Mouse (Mus musculus): ENCODE data around the gene Lpar2. TPM values are rescaled to one million over a fixed set of nuclear protein-coding genes. Genes with fewer than 3 reads are reported as not detected.
A peak's percentile ranks its signal among the peaks of the same experiment; 100 is the strongest.

The Lpar2 gene
- polyA plus RNA-seq, 1 experiment = 3.5 TPM

GRCm38 (mm10) chr8:69860807-69861206 is 38.6 kb downstream of the Lpar2 start:
- DNase-seq = no peak
- WGBS = 68% methylated on average over 4 of the region's 4 CpGs
- H3K4me1 ChIP-seq (ENCODE audit: control insufficient read depth, insufficient read depth, low read length) = no peaks in the 10 kb centered on the region
- H3K4me3 ChIP-seq (replicated peaks; ENCODE audit: extremely low read depth, low read depth, low read length) = no peak overlapping the region
- peak; percentile 52; the same call in 1 of the 2 replicates for TF ChIP-seq CTCF (IDR thresholded peaks at IDR 0.05; ENCODE audit: insufficient read depth, low read length)
- no peak for TF ChIP-seq POLR2A (IDR thresholded peaks at IDR 0.05; ENCODE audit: borderline replicate concordance, extremely low read depth, low read depth, low read length)

- TF ChIP-seq POLR2A (IDR thresholded peaks at IDR 0.05; ENCODE audit: borderline replicate concordance, extremely low read depth, low read depth, low read length) (no peak), CTCF (IDR thresholded peaks at IDR 0.05; ENCODE audit: insufficient read depth, low read length) (no peak)
- DNase-seq = no peak
- H3K4me3 ChIP-seq (replicated peaks; ENCODE audit: extremely low read depth, low read depth, low read length) = no peak overlapping the region
- H3K4me1 ChIP-seq (ENCODE audit: control insufficient read depth, insufficient read depth, low read length) = no peaks in the 10 kb centered on the region
- WGBS = 58% methylated on average over 2 of the region's 2 CpGs
Measured at GRCm38 (mm10) chr8:69861251-69861650, 39.0 kb downstream of the Lpar2 start.

GRCm38 (mm10) chr8:69863387-69864020 is 41.3 kb downstream of the Lpar2 start:
- WGBS = 78% methylated on average over 5 of the region's 5 CpGs
- H3K4me3 ChIP-seq (replicated peaks; ENCODE audit: extremely low read depth, low read depth, low read length) = no peak overlapping the region
- H3K4me1 ChIP-seq (ENCODE audit: control insufficient read depth, insufficient read depth, low read length) = no peaks in the 10 kb centered on the region
- DNase-seq = no peak
- TF ChIP-seq CTCF (IDR thresholded peaks at IDR 0.05; ENCODE audit: insufficient read depth, low read length) (no peak), POLR2A (IDR thresholded peaks at IDR 0.05; ENCODE audit: borderline replicate concordance, extremely low read depth, low read depth, low read length) (no peak)

- TF ChIP-seq CTCF (IDR thresholded peaks at IDR 0.05; ENCODE audit: insufficient read depth, low read length) (no peak), POLR2A (IDR thresholded peaks at IDR 0.05; ENCODE audit: borderline replicate concordance, extremely low read depth, low read depth, low read length) (no peak)
- 66% methylated on average over 5 of the region's 5 CpGs for WGBS
- DNase-seq = no peak
- Histone ChIP-seq H3K4me3 (replicated peaks; ENCODE audit: extremely low read depth, low read depth, low read length) (no peak overlapping the region), H3K4me1 (ENCODE audit: control insufficient read depth, insufficient read depth, low read length) (no peaks in the 10 kb centered on the region)
Measured at GRCm38 (mm10) chr8:69864180-69864579, 42.0 kb downstream of the Lpar2 start.

- no peaks in the 10 kb centered on the region for H3K4me1 ChIP-seq (ENCODE audit: control insufficient read depth, insufficient read depth, low read length)
- DNase-seq = no peak
- TF ChIP-seq POLR2A (IDR thresholded peaks at IDR 0.05; ENCODE audit: borderline replicate concordance, extremely low read depth, low read depth, low read length) (no peak), CTCF (IDR thresholded peaks at IDR 0.05; ENCODE audit: insufficient read depth, low read length) (no peak)
- H3K4me3 ChIP-seq (replicated peaks; ENCODE audit: extremely low read depth, low read depth, low read length) = no peak overlapping the region
- 66% methylated on average over 5 of the region's 5 CpGs for WGBS
Measured at GRCm38 (mm10) chr8:69867696-69868326, 45.6 kb downstream of the Lpar2 start.

- TF ChIP-seq CTCF (IDR thresholded peaks at IDR 0.05; ENCODE audit: insufficient read depth, low read length) (no peak), POLR2A (IDR thresholded peaks at IDR 0.05; ENCODE audit: borderline replicate concordance, extremely low read depth, low read depth, low read length) (no peak)
- 80% methylated on average over 11 of the region's 11 CpGs for WGBS
- Histone ChIP-seq H3K4me3 (replicated peaks; ENCODE audit: extremely low read depth, low read depth, low read length) (no peak overlapping the region), H3K4me1 (ENCODE audit: control insufficient read depth, insufficient read depth, low read length) (no peaks in the 10 kb centered on the region)
- no peak for DNase-seq
Measured at GRCm38 (mm10) chr8:69870003-69870765, 48.0 kb downstream of the Lpar2 start.

- 86% methylated on average over 6 of the region's 6 CpGs for WGBS
- TF ChIP-seq CTCF (IDR thresholded peaks at IDR 0.05; ENCODE audit: insufficient read depth, low read length) (no peak), POLR2A (IDR thresholded peaks at IDR 0.05; ENCODE audit: borderline replicate concordance, extremely low read depth, low read depth, low read length) (no peak)
- Histone ChIP-seq H3K4me1 (ENCODE audit: control insufficient read depth, insufficient read depth, low read length) (no peaks in the 10 kb centered on the region), H3K4me3 (replicated peaks; ENCODE audit: extremely low read depth, low read depth, low read length) (no peak overlapping the region)
- no peak for DNase-seq
Measured at GRCm38 (mm10) chr8:69870907-69871306, 48.7 kb downstream of the Lpar2 start.

- TF ChIP-seq CTCF (IDR thresholded peaks at IDR 0.05; ENCODE audit: insufficient read depth, low read length) = peak; percentile 86
- no peak for TF ChIP-seq POLR2A (IDR thresholded peaks at IDR 0.05; ENCODE audit: borderline replicate concordance, extremely low read depth, low read depth, low read length)
- DNase-seq = peak; percentile 75
- no peak overlapping the region for H3K4me3 ChIP-seq (replicated peaks; ENCODE audit: extremely low read depth, low read depth, low read length)
- 8% methylated on average over 9 of the region's 9 CpGs for WGBS
- H3K4me1 ChIP-seq (ENCODE audit: control insufficient read depth, insufficient read depth, low read length) = no peaks in the 10 kb centered on the region
Measured at GRCm38 (mm10) chr8:69874155-69874554, 51.9 kb downstream of the Lpar2 start.

- H3K4me1 ChIP-seq (ENCODE audit: control insufficient read depth, insufficient read depth, low read length) = no peaks in the 10 kb centered on the region
- 72% methylated on average over 13 of the region's 13 CpGs for WGBS
- no peak for DNase-seq
- TF ChIP-seq CTCF (IDR thresholded peaks at IDR 0.05; ENCODE audit: insufficient read depth, low read length) (no peak), POLR2A (IDR thresholded peaks at IDR 0.05; ENCODE audit: borderline replicate concordance, extremely low read depth, low read depth, low read length) (no peak)
- H3K4me3 ChIP-seq (replicated peaks; ENCODE audit: extremely low read depth, low read depth, low read length) = no peak overlapping the region
Measured at GRCm38 (mm10) chr8:69874654-69875053, 52.4 kb downstream of the Lpar2 start.
